Mouse (Mus musculus) R1 (cell line): ENCODE measurements at regions not wholly inside any gene's neighbourhood (a gene's known extent, or its start where the extent isn't known, plus 50 kb on each side); places are given as distances from the start of the nearest gene placed in this dataset.

ENCODE experiments used
- DNase-seq: peaks from one replicate; pipeline ENCODE4 v3.0.0-alpha.2; 2018; ENCODE audit warnings: low read depth, low spot score

DNA sequence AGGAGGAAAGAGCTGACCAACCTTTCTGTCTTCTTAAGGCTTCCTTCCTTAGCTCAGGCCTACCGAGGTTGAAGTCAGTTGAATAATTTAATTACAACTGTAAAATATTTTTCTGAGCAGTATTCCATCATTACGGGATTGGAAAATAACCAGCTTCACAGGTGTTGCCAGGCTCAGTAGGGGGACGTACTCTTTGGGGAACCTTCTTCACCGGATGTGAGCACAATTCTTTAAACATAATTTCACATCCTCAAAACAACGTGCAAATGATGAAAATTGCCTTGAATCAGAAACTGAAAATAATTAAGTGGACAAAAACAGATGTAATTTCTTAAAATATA, 515.9 kb downstream of the Tns3 start:
- no peak for DNase-seq

DNA sequence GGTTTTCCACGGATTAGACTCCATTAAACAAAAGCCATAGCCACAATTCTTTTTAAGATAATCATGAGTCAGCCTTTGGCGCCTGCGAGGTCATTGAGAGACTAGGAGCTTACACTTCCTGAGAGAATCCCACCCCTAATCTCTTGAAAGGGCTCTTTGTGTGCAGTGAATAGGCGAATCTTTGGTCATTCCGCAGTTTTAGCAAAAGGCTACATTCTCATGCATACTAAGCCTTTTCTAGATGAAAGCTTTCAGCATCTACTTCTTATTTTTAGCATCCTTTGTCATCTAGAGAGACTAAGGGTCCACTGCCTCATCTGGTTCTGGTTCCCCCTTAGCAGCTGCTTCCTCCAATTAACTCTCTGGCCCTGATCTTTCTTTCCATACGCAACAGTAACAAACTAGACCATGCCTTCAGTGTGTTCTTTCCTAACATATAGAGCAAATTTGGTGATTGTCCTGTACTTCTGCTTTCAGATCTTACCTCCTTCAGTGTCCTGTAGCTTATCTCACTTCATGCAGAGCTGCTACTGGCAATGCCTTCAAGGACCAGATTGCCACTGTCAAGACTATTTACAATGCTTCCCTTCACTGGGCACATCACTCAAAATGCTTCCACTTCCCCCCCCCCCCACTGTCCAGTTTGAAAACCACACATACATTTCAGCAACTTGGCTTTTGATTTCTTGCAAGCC, 516.4 kb downstream of the Tns3 start:
- peak; percentile 81 for DNase-seq

DNA sequence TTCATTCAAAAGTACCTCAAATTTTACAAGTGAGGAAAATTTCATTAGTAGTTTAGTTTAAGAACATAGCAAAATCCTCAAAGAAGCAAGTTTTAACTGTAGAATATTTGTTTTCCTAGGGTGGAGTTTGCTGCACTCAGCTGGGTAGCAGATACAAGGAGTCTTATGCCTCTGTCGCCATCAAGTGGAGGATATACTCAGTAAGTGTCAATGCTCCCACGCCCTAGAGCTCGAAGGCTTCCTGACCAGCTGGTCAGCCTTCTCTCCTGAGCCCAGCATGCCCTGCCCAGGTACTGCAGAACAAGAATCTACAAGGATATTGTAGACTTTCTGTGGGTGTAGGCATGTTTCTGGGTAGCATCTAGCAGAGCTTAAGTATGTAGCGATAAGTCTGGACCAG, 527.0 kb downstream of the Tns3 start:
- DNase-seq, result no peak

DNA sequence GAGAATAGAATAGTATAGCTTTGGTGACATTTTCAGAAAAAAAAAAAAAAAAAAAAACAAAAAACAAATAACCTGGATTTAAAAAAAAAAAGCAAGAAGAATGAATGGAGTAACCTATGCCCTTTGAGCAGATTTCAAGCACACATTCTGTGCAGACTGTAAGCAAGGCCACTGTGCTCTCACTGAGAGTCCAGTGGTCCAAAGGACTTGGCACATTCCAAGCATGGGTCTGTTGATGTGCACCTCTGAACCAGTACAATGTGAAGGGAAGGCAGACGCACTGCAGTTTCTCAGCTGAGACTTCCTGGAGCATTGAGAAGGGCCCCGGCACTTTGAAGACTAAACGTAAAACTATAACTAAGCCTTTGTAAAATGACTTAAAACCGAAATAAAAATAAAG, 527.7 kb downstream of the Tns3 start:
- DNase-seq, result no peak

DNA sequence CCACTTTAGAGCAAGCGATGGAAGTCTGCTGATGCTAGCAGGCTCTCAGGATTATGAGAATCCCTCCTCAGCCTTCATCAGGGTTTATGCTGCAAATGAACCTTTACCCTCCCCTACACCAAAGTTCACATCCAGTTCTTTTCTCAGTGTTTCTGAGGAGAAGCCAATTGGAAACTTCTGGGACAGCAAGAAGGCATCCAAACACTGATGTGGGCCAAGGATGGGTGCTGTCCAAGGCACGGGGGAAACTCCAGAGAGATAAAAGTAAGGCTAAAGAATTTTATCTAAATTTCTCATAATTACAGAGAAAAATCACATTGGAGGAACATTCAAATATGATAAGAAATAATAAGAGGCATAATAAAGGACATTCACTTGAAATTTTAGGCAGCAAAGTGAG, 555.0 kb downstream of the Tns3 start:
- no peak for DNase-seq

DNA sequence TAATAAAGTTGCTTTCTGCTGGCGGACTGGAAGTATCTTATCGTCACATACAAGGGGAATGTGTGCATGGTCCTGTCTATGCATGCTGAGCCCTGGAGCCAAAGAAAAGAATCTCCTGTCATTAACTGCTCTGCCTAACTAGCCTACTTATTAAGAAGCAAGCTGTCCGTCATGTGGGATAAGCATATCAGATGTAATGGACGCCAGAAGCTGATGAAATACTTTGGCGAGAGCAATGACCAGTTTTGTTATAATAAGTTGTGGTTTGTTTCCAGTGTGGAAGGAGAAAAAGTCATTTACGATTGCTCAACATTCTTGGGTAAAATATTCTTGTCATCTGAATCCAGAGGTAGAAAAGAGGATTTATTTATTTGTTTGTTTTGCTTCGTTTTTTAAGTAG, 563.2 kb downstream of the Tns3 start:
- DNase-seq, result no peak

DNA sequence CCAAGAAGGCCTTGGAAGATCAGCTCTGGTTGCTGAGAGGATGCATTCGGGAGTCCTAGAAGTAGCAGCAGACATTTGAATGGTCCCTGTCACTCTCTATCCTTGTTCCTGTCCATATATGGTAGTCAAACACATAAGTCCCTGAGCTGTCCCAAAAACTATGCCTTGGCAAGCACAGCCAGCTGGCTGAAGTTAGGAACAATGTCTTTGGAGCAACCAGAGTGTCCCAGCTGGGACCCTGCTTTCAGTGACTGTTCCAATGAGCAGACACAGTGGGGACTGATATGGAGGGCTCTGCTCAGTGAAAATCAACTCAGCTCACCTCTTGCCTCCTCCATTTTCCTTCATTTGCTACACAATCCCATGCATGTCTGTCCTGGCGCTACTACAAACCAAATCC, 580.0 kb downstream of the Tns3 start:
- no peak for DNase-seq

DNA sequence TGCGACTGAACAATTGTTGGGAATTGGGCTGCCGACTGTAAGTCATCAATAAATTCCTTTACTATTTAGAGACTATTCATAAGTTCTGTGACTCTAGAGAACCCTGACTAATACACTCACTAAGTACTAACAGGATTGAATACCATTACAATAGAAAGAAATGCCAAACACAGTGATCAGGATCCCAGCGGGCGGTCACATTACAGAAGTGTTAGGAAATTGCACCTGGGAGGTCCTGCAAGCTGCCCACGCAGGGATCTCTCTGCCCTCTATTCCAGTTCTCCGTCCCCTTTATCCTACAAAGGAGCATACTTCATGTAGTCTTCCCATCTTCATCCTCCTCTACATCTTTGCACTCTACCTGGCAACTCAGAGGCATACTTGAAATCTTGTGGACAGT, 581.5 kb downstream of the Tns3 start:
- peak; percentile 73 for DNase-seq

DNA sequence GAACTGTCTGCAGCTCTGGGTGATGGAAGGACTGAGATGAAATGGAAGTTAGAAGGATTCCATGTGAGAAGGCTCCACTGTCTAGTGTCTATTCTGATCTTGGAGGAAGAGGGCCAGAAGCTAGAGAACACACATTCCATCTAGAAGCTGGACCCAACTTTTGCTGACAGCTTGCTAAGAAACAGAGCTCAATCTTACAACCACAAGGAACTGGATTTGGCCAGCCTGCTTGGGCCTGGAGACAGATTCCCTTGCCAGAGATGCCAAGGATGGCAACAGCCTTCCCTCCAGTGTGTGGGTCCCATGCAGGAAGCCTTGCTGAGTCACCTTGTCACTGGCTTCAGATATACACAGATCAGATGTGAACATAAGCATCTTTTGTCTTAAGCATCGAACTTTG, 591.0 kb downstream of the Tns3 start:
- DNase-seq, result no peak

DNA sequence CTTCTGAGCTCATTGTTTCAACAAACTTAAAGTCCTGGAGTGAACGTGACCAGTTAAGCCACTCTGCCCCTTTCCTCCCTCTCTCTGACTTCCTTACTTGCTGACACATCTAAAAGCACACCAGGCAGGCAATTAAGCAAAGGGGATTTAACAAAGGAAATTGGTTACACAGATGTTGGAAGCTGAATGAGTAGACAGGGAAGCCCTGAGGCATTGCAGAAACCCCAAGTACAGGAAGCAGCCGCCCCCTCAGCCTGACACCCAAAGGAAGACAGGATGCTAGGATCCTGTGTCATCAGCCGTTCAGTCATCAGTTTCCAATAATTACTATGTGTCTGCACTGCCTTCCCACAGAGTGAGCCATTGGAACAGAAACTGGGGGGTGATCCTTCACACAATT, 595.5 kb downstream of the Tns3 start:
- DNase-seq, result peak; percentile 42

DNA sequence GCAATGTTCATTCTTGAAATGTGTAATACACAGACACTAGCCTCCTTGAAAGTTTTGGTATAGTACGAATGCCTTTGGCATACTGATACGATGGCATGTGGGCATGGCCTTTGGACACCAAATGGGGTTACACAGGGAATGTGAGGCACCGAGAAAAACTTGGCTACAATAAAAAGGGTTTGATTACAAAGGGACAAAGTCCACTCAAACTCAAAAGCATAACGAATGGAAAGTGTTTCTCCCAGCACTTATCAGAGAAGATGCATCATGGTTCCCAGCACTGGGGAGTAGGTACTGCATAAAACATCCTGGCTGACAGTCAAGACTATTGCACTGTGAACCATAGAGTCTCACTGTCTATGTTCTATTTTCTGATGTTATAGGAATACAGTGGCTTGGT, 597.0 kb downstream of the Tns3 start:
- DNase-seq, result no peak

DNA sequence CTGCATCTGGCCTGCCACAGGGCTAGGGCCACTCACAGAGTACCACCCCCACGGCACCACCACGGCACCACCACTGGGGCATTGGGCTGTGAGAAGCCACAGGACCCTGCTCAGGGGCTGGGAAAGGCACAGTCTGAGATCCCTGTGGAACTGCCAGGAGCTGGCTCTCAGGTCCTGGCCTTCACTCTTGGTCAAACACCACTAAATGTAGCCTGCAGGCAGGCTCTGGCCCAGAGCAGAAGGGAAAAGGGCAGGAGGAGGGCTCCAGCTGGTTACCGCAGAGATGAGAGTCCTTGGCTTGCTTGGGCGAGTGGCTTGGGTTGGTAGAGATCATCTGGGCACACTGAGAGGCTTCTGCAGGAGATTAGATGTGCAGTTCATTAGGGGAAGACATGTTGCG, 598.5 kb downstream of the Tns3 start:
- no peak for DNase-seq

DNA sequence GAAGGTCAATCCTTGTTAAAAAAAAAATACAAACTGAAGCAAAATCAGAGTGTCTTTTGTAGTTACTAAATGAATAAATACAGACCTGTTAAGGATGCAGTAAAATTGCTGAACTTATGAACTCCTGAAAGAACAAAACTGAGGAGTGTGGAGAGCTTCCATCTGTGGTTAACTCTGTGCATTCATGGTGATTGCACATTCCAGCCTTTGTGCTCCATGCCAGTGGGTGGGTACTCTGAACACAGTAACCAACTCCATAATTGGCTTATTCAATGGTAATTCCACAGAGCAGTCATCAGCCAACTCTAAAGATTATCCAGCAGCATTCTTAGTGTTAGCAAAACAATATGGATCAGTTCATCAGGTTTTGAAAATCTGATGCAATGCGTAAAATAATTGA, 599.2 kb downstream of the Tns3 start:
- no peak for DNase-seq

DNA sequence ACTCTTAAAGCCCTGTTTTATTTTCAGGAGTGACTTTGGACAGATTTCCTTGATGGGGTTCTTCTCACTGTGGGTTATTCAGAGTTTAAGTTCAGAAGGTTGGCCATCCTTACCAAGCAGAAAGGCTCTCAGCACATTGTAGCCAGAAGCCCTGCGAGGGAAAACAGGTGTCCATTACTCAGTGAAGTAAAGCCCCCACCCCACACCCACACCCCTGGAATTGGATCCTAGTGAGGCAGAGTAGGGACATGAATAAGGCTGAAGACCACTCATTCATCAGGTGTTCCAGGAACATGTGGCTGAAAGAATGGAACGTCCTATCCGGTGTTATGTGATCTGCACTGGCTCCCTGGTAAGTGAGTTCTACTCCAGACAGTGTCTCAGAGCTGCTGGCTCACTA, 602.3 kb downstream of the Tns3 start:
- no peak for DNase-seq

DNA sequence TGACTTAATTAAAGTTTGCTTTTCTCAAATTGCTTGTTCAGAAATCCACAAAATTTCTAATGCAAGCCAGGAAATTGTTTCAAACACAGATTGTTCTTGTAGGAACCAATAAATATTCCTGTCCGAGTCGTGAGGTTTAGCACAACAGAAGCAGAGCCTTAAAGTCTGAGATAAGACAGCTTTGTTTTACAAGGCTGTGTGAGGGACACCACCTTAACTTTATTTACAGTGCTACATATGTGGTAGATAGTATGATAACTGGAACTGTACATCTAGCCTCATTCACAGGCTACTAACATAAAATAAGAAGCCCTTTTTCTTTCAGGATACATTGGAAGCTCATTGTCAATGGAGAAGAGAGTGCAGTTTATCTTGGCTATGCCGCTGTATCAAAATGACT, 602.8 kb downstream of the Tns3 start:
- no peak for DNase-seq

DNA sequence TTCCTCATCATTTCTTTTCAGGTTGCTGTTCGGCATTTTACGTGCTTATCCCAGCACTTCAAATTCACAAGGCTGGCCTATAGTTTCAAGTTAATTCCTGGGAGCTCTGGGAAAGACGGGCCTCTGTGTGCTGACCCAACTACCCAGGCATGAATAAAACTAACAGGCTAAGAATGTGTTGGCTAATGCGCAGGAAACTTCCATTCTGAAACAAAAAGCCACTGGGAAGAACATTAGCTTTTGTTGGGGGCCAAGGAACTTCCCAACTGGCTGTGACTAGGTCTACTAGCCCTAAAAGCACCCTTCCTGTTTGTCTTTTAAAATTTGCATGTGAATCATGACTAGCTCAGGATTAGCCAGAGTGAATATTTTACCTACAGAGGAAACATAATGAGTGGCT, 612.8 kb downstream of the Tns3 start:
- DNase-seq, result peak; percentile 75

DNA sequence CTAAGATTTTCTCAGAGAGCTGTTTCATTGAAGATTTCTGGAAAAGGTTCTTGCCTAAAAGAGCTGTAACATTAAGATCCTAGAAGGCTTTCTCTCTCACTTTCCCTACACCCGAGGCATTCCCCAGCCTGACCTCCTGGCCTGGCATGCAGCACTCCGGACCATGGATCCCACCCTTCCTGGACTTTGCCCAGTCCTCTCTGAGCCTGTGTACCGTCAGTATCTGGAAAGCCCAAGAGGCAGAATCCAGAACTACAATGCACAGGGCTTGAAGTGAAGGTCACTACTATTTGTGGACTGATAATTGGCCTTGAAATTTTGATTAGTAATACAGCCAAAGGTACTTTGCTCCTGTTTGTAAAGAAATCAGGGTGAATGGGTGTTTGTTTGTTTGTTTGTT, 619.2 kb downstream of the Tns3 start:
- DNase-seq, result peak; percentile 5

DNA sequence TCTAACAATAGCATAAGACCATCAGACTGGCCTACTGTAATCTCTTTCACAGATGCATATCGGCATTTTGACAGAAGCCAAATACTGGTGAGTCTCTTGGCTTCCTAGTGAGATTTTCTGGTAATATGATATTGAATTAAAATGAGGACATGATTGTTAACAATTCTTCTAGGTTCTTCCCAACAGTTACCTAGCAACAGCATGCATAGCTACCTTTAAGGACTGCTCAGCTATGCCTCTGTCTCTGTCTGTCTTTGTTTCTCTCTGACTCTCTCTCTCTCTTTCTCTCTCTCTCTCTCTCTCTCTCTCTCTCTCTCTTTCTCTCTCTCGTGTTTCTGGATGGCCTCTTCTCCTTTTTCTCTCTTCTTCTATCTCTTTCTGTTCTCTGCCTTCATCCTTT, 634.2 kb downstream of the Tns3 start:
- DNase-seq, result no peak

DNA sequence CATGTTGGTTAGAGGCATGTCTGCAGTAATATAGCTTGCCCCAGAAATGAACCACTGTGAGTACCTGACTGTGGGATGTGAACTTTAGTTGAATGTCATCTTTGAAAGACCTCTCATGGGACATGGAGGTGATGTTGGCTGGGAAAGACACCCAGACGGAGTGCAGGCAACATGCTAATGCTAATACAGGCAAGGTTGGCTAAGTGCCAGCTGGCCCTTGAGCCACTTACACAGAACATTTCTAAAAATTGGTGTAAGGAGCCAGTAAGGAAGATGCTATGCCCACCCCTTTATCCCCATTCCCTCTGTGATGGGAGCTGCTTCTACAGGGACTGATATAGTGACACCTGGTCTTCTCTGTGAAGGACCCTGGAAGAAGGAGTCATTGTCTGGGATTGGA, 656.5 kb downstream of the Tns3 start:
- no peak for DNase-seq

DNA sequence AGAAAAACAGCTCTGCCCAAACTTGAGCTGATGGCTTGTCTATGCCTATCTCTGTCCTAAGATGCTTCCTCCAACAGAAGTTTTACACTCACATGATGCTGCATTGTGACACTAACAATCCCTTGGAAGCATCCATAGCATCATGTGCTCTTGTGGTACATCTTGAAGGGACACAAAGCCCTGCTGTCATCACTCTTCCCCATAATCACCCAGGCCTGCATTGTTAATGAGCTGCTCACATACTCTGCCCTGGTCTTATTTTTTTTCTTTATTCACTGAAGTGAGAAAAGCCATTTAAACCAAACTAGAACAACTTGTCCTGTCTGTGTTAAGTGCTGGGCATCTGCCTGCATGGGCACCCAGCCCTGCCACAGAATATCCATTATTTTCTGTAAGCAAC, 683.3 kb downstream of the Tns3 start:
- DNase-seq, result no peak

DNA sequence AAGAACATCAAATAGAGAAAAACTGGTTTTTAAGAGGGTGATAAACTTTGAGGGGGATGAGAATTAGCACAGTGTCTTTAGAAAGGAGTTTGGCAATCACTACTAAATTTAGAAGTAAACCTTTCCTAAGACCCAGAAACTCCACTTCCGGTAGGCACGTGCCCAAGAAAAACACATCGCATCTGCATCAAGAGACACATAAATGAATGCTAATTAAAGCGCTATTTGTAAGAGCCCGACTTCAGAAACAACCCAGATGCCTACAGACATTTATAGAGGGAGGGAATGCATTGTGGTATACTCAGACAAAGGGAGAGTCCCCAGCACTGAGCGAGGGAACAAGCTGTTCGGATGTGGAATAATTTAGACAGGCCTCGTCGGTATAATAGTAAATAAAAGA, 688.5 kb downstream of the Tns3 start:
- peak; percentile 27 for DNase-seq

DNA sequence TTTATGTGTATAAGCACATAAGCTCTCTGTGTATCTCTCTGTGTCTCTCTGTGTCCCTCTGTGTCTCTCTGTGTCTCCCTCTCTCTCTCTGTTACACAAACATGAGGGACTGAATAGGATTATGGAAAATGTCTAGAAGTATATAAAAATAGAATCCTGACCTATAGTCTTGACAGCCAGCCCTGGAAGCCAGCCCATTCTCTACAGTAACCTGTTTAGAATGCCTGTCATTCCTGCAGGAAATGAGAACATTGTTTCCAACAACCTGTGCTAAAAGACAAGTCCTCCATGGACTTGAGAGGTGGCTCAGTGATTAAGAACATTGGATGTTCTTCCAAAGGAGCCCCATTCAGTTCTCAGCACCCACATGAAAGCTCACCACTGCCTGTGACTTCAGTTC, 714.4 kb downstream of the Tns3 start:
- no peak for DNase-seq

DNA sequence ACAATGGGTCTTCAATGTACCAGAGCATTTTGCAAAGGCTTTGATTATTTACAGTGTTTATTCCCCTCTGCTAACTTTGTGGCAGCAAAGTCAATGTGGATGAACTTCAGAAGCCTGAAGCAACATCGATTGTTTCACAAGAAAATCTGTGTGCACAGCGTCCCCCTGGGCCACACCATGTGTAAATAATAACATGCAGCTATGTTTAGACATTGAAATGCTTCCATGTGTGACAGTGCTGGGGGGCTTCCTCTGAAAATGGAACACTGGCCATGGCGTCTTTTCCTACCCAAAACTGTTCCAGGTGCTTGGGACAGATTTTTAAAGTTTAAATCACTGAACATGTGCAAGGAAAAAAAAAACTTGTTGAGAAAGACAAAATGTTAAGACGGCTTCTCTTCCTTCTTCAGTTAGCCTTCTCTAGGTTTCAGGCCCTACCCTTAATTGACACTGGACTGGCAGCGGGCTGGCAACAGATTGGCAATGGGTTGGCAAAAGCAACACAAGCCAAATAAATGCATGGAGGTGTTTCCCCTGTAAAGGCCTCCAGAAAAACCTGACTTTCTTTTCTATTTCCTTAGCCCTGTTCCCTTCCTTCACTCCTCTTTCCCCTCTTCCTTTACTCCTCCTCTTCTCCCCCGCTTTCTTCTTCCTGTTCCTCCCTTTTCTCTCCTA, 715.0 kb downstream of the Tns3 start:
- no peak for DNase-seq

DNA sequence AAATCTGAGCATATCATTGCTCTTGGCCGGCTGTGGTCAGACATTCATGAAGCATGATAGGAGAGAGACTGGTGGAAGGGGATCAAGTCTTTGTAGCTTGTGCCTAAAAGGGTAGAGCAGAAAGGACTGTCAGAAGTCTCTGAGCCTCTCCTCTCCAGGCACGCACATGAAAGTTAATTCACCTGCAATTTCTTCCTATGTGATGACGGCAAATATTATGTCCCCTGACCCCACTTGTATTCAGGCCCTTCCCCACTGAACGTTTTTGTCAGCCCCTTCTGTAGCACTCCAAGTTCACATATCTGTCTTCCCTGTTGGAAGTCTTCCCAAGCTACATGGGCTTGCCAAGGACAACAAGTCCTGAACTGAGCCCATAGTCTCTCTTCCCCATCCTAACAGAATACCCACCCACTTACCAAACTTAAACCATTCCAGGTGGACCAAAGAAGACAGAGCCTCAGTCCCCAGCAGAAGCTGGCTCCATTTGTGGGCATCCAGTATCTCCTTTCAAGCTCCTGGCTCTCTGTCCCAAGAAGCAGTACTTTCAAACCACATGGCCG, 719.3 kb downstream of the Tns3 start:
- no peak for DNase-seq
